Mouse (Mus musculus) forebrain, postnatal 0 days (tissue): ENCODE measurements around the gene Gm44511. TPM values are rescaled to one million over a fixed set of nuclear protein-coding genes. Genes with fewer than 3 reads are reported as not detected.

Experiments
- ATAC-seq: fragments of 200-750 bp; cut with Nextera tagmentation; 2 replicates; pipeline ENCODE4 v1.8.0; 2017; ENCODE audit warnings: mild to moderate bottlenecking, moderate library complexity
- DNase-seq: peaks from one replicate; pipeline ENCODE4 v3.0.0-alpha.2; 2015
- H3K27ac ChIP-seq: fragments of 300-500 bp; sonication (generic); 2 replicates; pipeline ENCODE4 v1.5.1; 2014; ENCODE audit warnings: low read depth, mild to moderate bottlenecking, antibody characterized with exemption, low read length, moderate library complexity, mixed read lengths
- H3K27me3 ChIP-seq: fragments of 300-500 bp; sonication (generic); 2 replicates; pipeline ENCODE4 v1.6.1; 2014; ENCODE audit warnings: mild to moderate bottlenecking, low read length, mixed read lengths; ENCODE audit not compliant: insufficient read depth
- H3K36me3 ChIP-seq: fragments of 300-500 bp; sonication (generic); 2 replicates; pipeline ENCODE4 v1.6.1; 2014; ENCODE audit warnings: mild to moderate bottlenecking, moderate library complexity; ENCODE audit not compliant: insufficient read depth
- H3K4me1 ChIP-seq: fragments of 300-500 bp; sonication (generic); 2 replicates; pipeline ENCODE4 v1.6.1; 2014; ENCODE audit warnings: antibody characterized with exemption; ENCODE audit not compliant: insufficient read depth
- H3K4me2 ChIP-seq: fragments of 300-500 bp; sonication (generic); 2 replicates; pipeline ENCODE4 v1.6.1; 2014; ENCODE audit warnings: low read depth, mild to moderate bottlenecking, moderate library complexity
- H3K4me3 ChIP-seq: fragments of 300-500 bp; sonication (generic); 2 replicates; pipeline ENCODE4 v1.5.1; 2014; ENCODE audit warnings: low read depth, low read length, mixed read lengths
- H3K9ac ChIP-seq: fragments of 300-500 bp; sonication (generic); 2 replicates; pipeline ENCODE4 v1.6.1; 2014; ENCODE audit warnings: mild to moderate bottlenecking
- H3K9me3 ChIP-seq: fragments of 300-500 bp; sonication (generic); 2 replicates; pipeline ENCODE4 v1.6.1; 2016; ENCODE audit warnings: low read length
- CTCF ChIP-seq: sonication (generic); IDR thresholded peaks from 2 replicates; pipeline ENCODE4 v1.5.1; 2016; ENCODE audit warnings: antibody characterized with exemption, control low read depth, low read depth
- WGBS: fragments of 180-500 bp; shearing (Covaris S2); extraction: QIAGEN DNeasy Blood & Tissue Kit; methylation state at CpG from one replicate; pipeline ENCODE4 v1.1.7; 2014; 5-methylcytosine and 5-hydroxymethylcytosine counted together
- polyA plus RNA-seq: library from polyadenylated mRNA; unstranded; fragments of >200 nt; fragmentation: Nextera tagmentation; extraction: Ambion mirVana; gene quantifications from 2 replicates; pipeline ENCODE4 v1.2.1, GENCODE M21; 2015
- total RNA-seq: library from RNA; depleted of rRNA; stranded (reverse); fragments of >200 nt; gene quantifications from 2 replicates; pipeline ENCODE4 v1.2.3, GENCODE M21; 2014

The Gm44511 gene
- total and polyA plus RNA-seq, 2 experiments from 2014 or later: not detected

DNA sequence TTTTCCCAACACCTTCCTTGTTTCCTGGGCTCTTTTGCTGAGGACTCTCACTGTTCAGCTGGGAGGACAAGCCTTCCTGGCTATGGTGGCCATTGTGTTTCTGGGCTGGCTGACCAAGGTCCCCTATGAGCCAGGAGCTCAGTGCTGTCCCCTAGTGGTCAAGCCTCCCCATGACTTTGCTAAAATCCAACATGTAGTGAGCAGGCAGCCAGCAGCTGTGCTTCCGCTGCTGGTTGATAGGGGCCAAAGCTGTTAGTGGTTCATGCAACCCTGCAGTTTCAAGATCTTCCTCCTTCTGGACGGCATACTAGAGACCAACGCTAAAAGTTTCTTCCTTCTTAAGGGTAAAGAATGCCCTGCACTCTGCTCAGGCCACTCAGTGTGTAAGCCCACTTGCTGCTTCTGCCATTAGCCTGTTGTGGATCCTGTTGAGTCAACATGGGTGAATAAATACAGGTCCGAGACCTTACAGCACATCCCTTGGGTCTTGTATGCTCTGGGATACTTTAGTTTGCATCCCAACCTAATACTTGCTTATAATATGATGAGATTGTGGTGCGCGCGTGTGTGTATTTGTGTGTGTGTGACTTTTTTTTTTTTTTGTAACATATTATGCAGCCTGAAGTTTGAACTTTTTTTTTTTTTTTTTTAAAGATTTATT lies 19.3 kb upstream of the Gm44511 start:
- Histone ChIP-seq H3K36me3 (no peaks in the 10 kb centered on the region), H3K27me3 (no peaks in the 10 kb centered on the region), H3K4me3 (no peak overlapping the region), H3K9ac (no peak overlapping the region), H3K27ac (no peak overlapping the region), H3K4me1 (0 out of 2 replicates have a peak, but pooled peaks cover 5% of the 10 kb centered on the region), H3K9me3 (no peaks in the 10 kb centered on the region), H3K4me2 (0 out of 2 replicates have a peak overlapping the region, but pooled peaks have one; percentile 3)
- 32% methylated on average over 7 of the region's 7 CpGs for WGBS
- peak; percentile 83 for DNase-seq
- ATAC-seq: no peak
- peak; percentile 94 for TF ChIP-seq CTCF

DNA sequence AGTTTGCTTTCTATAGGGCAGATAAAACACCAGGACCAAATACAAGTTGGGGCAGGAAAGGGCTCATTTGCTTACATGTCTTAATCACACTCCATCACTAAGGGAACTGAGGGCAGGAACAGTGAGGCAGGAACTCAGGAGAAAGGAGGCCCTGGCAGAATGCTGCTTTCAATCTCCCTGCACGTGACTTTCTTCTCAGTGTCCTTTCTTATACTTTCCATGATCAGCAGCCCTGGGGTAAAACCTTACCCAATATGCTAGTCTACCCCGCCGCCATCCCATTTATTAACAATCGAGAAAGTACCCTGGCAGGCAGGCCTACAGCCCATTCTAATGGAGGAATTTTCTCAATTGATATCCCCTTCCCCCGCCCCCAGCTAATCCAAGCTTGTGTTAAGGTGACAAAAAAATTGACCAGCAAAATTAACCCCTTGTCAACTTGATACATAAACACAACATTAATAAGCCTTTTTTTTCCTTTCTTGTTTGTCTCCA lies 18.5 kb upstream of the Gm44511 start:
- Histone ChIP-seq H3K36me3 (no peaks in the 10 kb centered on the region), H3K4me2 (peak overlapping the region; percentile 42), H3K9ac (peak overlapping the region; percentile 28; the same call in 1 of the 2 replicates), H3K27me3 (no peaks in the 10 kb centered on the region), H3K4me3 (no peak overlapping the region), H3K9me3 (no peaks in the 10 kb centered on the region), H3K4me1 (0 out of 2 replicates have a peak, but pooled peaks cover 5% of the 10 kb centered on the region), H3K27ac (peak overlapping the region; percentile 50)
- ATAC-seq: no peak
- no peak for DNase-seq
- WGBS: 71% methylated on average over 5 of the region's 5 CpGs
- no peak for TF ChIP-seq CTCF

DNA sequence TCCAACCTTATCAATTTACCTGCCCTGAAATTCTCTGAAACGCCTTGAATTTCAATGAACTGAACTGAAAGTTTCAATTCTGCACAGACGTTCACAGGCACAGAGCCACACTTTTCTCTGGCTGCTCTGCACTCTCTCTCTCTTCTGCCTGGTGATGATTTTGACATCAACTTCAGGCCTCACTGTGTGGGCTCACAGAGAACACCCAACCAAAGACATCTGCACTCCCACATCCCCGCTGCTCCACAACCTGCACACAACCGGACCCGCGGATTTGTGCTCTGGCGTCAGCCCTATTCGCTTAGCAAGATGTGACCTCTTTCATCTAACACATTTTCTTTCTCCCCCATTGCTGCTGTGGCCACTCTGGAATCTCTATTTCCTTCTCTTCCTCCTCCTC lies 18.0 kb upstream of the Gm44511 start:
- no peak for ATAC-seq
- DNase-seq: peak; percentile 22

DNA sequence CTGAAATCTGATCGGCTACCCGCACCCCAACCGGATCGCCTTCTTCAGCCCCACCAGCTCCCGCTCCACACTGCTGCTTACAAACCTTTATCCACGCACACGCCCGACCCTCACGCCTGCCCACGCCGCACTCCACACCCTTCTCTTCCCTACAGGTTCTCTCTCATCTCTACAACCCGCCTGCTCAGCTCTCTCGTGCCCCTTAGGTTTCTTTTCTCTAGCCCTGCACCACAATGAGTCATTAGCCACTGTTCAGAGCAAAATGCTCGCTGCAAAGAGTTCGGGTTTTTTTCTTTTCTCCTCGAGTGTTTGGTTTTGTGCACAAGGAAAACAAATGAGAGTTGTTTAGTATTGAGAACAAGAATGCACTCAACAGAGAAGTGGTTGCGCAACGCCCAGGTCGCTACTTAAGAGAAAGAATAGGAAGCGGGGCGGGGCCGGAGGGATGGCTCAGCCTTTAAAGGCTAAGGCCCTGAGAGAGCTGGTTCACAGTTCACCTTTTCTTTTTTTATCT lies 17.4 kb upstream of the Gm44511 start:
- ATAC-seq (peak; percentile 38), DNase-seq (no peak)
- peak overlapping the region; percentile 79 for H3K4me3 ChIP-seq
- no peaks in the 10 kb centered on the region for H3K36me3 ChIP-seq
- H3K4me2 ChIP-seq: peak overlapping the region; percentile 42
- peak overlapping the region; percentile 89 for H3K27ac ChIP-seq
- under 1% methylated on average over 22 of the region's 22 CpGs for WGBS
- peak overlapping the region; percentile 45 for H3K9ac ChIP-seq
- H3K9me3 ChIP-seq: no peaks in the 10 kb centered on the region
- no peaks in the 10 kb centered on the region for H3K27me3 ChIP-seq
- H3K4me1 ChIP-seq: 0 out of 2 replicates have a peak, but pooled peaks cover 5% of the 10 kb centered on the region
- TF ChIP-seq CTCF: no peak

More for the DNA sequence above, 18.0 kb upstream of the Gm44511 start:
- Histone ChIP-seq H3K4me3 (peak overlapping the region; percentile 79), H3K27me3 (no peaks in the 10 kb centered on the region), H3K27ac (peak overlapping the region; percentile 50), H3K4me2 (peak overlapping the region; percentile 42), H3K4me1 (0 out of 2 replicates have a peak, but pooled peaks cover 5% of the 10 kb centered on the region), H3K9ac (peak overlapping the region; percentile 28; the same call in 1 of the 2 replicates), H3K9me3 (no peaks in the 10 kb centered on the region), H3K36me3 (no peaks in the 10 kb centered on the region)
- TF ChIP-seq CTCF: no peak
- 24% methylated on average over 8 of the region's 8 CpGs for WGBS

DNA sequence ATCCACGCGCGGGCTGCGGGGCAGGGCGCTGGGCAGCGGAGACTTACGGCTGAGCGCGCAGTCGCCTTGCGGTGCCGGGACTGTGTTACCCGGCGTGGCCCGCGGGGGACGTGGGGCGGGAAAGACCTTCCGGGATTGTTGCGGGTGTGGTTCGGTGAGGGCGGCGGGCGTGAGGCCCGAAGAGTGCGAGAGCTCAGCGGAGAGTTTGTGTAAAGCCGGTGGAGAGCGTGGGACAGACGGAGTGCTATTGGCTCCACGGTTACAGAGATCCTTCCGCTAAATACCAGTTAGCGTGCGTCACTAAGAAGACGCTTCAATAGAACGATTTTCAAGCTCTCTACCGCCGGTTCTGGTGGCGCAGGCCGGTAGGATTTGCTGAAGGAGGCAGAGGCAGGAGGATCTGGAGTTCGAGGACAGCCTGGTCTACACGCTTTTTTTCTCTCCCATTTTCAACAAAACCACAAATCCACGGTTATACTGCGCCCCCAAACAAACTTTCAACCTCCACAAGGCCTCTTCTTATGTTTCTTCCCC lies 16.9 kb upstream of the Gm44511 start:
- no peaks in the 10 kb centered on the region for H3K9me3 ChIP-seq
- peak overlapping the region; percentile 74 for H3K9ac ChIP-seq
- DNase-seq (peak; percentile 99), ATAC-seq (peak; percentile 82)
- H3K27me3 ChIP-seq: no peaks in the 10 kb centered on the region
- 0 out of 2 replicates have a peak, but pooled peaks cover 5% of the 10 kb centered on the region for H3K4me1 ChIP-seq
- peak overlapping the region; percentile 67 for H3K4me2 ChIP-seq
- H3K4me3 ChIP-seq: peak overlapping the region; percentile 79
- under 1% methylated on average over 44 of the region's 44 CpGs for WGBS
- peak; percentile 44 for TF ChIP-seq CTCF
- H3K36me3 ChIP-seq: no peaks in the 10 kb centered on the region
- H3K27ac ChIP-seq: peak overlapping the region; percentile 89

DNA sequence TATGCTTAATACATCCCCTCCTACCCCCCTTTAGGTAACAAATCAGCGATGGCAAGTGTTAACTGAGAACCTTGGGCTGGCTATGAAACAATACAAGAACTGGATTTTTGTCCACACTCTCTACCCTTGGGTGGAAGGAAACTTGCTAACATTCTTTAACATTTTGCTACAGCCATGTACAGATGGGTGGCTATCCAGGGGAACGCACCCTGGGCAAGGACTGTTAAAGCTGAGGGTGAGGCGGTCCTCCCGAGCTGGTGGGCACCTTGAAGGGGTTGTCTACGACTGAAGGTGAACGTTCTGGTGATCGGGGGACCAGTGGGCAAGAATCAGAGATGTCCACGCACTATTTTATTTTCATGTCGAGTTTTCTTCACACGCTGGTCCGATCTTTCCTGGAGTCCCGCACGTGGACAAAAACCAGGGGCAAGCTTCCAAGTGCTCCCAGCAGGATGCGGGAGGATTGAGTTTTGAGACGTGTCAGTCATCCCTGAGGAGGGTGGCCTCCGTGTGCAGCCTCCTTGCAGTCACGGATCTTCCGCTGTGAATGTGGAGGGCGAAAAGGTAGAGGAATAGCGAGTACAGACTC lies 16.3 kb upstream of the Gm44511 start:
- Histone ChIP-seq H3K36me3 (no peaks in the 10 kb centered on the region), H3K4me3 (peak overlapping the region; percentile 79), H3K27ac (peak overlapping the region; percentile 89), H3K4me1 (0 out of 2 replicates have a peak, but pooled peaks cover 5% of the 10 kb centered on the region), H3K9me3 (no peaks in the 10 kb centered on the region), H3K4me2 (peak overlapping the region; percentile 67), H3K9ac (peak overlapping the region; percentile 74), H3K27me3 (no peaks in the 10 kb centered on the region)
- ATAC-seq: no peak
- under 1% methylated on average over 20 of the region's 20 CpGs for WGBS
- no peak for TF ChIP-seq CTCF
- no peak for DNase-seq
